Mouse (Mus musculus): ENCODE data around the gene Col8a2.

The Col8a2 gene

GRCm38 (mm10) chr4:126301584-126302309 is 15.2 kb downstream of the Col8a2 start:
- DNase-seq (ENCODE audit: low spot score in 2 of 2): no peak

DNA sequence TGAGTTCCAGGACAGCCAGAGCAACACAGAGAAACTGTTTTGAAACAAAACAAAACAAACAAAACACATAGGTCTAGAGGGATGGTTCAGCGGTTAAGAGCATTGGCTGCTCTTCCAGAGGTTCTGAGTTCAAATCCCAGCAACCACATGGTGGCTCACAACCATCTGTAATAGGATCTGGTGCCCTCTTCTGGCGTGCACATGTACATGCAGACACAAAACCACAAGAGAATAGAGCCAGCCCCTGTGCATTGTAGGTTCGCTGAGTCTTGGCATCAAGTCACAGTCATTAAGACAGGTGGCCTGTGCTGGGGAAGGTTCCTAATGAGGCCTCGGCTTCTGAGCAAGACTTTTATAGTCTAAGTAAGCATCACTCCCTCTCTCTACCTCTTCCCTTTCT is 17.3 kb downstream of the Col8a2 start:
- DNase-seq (ENCODE audit: low spot score in 2 of 2): no peak

- no peak for DNase-seq (ENCODE audit: low spot score in 2 of 2)
Measured at GRCm38 (mm10) chr4:126305428-126305827, 18.8 kb downstream of the Col8a2 start.

DNA sequence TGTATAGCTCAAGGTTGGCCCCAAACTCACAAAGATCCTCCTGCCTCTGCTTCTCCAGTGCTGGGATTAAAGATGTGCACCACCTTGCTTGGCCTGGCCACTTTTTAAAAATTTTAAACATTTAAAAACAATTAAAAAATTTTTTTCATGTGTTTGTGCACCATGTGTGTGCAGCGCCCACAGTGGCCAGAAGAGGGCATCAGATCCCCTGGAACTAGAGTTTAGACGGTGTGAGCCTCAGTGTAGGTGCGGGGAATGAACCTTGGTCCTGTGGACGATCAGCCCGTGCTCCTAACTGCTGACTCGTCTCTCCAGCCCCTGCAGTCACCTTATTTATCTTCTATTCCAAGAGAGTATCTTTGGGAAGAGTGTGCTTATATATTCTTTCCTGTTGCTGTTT is 19.5 kb downstream of the Col8a2 start:
- no peak for DNase-seq (ENCODE audit: low spot score in 2 of 2)

GRCm38 (mm10) chr4:126306827-126307226 is 20.2 kb downstream of the Col8a2 start:
- no peak for DNase-seq (ENCODE audit: low spot score in 2 of 2)

- peak in 1 of 2 experiments; percentile 45 for DNase-seq (ENCODE audit: low spot score in 2 of 2)
Measured at GRCm38 (mm10) chr4:126309211-126309921, 22.8 kb downstream of the Col8a2 start.

DNA sequence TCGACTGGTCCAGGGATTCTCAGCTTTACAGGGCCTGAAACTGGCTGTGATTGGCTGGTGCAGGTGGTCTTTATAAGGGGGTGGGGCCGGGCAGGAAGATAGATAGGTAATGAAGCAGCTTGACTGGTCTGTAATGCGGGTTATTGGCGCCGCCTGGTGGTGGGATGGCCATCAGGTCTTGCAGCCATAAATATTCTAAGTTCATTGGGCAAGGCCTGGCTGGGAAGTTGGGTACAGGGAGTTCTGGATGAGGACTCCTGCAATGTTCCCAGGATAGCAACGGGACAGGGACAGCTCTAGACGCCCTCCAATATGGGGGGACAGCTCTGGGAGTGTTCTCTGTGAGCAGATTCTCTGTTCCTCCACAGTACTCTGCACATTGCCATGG is 23.3 kb downstream of the Col8a2 start:
- DNase-seq (ENCODE audit: low spot score in 2 of 2): peak; percentile 81 to 89

GRCm38 (mm10) chr4:126310344-126310743 is 23.8 kb downstream of the Col8a2 start:
- DNase-seq (ENCODE audit: low spot score in 2 of 2): no peak

DNA sequence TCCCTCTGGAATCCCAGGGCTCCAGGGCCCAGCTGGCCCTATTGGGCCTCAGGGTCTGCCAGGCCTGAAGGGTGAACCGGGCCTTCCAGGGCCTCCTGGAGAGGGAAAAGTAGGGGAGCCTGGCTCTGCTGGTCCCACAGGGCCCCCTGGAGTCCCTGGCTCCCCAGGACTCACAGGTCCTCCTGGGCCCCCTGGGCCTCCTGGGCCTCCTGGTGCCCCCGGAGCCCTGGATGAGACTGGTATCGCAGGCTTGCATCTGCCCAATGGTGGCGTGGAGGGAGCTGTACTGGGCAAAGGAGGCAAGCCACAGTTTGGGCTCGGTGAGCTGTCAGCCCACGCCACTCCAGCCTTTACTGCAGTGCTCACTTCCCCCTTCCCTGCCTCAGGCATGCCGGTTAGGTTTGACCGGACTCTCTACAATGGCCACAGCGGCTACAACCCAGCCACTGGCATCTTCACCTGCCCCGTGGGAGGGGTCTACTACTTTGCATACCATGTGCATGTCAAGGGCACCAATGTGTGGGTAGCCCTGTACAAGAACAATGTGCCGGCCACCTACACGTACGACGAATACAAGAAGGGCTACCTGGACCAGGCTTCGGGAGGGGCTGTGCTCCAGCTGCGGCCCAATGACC is 25.1 kb downstream of the Col8a2 start:
- DNase-seq (ENCODE audit: low spot score in 2 of 2): no peak

DNA sequence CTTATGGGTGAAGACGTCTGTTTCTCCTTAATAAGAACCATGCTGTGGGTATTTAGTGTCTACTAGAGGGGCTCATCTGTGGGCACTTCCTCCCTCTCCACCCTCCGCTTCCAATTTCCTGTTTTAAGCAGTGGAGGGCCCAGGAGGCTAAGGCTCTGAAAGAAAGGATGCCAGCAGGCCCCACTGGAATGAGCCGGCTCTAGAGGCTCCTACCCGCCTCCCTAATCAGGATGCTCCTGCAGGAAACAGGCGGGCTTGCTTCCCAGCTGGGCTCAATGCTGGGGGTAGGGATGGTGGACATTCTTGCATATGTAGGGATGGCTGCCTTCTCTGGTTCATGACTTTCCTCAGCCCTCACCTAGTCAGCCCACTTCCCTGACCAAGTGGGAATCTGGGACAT is 26.6 kb downstream of the Col8a2 start:
- no peak for DNase-seq (ENCODE audit: low spot score in 2 of 2)

GRCm38 (mm10) chr4:126314393-126314792 is 27.8 kb downstream of the Col8a2 start:
- DNase-seq (ENCODE audit: low spot score in 2 of 2): no peak

DNA sequence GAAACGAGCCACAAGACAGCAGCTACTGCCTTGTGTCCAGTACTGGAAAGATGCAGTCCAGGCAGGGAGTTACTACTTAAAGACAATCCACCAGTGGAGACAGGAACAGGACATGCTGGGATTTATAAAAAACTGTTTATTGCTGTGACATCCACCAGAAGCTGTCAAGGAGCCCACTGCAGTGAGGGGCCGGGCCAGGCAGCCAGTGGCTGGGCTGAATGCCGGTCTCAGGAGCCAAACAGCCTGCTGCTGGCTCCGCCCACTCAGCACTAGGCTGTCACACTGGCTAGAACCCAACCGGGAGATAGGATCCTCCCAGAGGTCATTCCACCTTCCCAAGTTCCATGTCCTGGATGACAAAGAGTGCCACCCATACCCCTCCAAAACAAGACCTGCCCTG is 29.3 kb downstream of the Col8a2 start:
- DNase-seq (ENCODE audit: low spot score in 2 of 2): no peak

DNA sequence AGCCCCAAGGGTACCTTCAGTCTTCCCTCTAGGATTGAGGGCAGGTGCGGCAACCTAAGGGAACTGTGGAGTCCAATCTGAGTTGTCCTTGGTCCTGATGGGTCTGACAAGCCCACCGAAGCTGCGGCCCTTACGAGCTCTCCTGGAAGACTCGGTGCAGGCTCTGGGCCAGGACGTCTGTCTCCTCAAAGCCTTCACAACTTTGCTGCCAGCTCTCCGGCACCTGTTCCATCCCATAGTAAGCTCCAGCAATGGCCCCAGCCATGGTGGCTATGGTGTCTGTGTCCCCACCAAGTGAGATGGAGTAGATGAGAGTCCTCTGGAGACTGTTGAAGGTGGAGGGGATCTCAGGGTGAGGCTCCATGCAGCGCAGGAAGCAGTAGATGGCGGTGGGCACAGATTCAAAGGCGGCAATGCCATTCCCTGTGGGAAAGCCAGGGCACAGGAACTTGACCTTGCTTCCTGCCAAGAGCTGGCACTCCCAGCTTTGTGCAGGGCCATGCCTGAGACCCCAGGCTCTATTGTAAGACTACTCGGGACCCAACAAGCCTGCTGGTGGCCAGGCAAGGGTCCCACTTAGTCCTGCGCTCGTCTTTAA is 29.9 kb downstream of the Col8a2 start:
- no peak for DNase-seq (ENCODE audit: low spot score in 2 of 2)

DNA sequence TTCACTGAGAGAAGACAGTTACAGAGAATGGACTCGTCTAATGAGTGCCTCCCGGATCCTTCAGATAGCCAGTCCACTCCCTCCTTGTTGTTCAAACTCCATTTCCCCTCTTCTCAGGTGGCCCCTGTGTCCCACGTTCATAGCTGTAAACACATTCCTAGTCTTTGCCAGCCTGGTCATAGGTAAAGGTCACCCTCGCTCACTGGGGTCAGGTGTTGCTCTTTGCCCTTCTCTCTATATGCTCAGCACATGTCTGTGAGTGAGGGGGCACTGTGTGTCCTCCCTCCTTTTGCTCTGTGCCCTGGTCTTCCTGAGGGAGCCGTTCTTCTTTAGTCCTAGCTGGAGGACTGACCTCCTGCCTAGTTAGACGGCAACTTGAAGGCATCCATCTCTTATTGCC is 33.2 kb downstream of the Col8a2 start:
- no peak for DNase-seq (ENCODE audit: low spot score in 2 of 2)

- DNase-seq (ENCODE audit: low spot score in 2 of 2): peak; percentile 97 to 99
Measured at GRCm38 (mm10) chr4:126321111-126321853, 34.7 kb downstream of the Col8a2 start, which contains the start of gene Adprhl2. TSS of gene Adprhl2 (minus strand) at chr4:126321703.

DNA sequence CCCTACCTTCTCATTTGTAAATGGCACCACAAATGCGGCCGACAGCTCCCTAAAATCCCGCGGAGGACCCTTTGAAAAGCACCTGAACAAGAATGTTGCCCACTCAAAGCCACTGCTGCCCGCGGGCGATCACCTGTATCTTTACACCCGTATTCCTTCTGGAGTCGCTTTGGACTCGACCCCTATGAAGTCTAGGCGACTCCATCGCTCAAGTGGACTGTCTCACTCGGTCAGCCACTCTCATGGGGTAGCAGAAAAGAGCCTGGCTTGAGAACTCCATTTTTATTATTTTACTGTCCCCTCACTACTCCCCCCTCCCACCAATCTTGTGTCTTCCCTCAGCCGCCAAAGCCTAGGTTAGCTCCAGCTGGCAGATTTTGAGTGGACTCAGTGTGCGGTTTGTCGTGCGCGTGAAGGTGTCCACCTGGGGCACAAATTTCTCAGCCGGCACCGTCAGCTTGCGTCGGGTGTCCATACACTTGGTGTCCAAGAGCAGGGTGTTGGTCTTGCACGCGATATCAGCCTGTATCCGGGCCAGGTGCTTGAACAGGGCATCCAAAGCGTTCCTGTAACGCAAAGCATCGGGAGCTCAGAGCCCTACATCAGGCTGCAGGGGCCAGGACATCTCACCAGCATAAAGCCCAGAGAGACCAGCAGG is 35.4 kb downstream of the Col8a2 start:
- DNase-seq (ENCODE audit: low spot score in 2 of 2): no peak

DNA sequence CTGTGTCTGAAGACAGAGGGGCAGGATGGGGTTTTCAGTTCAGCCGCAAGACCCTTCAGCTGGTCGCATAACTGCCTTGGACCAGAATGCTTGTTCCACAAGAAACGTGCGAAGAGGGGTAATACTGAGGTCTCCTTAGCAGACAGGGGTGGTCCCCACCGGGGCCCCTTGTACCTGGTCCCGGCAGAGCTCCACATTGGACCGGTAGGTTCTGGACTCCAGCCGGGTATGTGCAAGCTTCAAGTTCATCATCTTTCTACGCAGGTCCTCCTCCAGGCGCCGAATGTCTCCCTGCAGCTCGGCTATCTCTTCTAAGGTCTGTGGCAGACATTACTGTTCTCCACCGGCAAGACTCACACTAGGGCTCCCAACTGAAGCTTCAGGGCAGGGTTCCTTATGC is 36.1 kb downstream of the Col8a2 start:
- no peak for DNase-seq (ENCODE audit: low spot score in 2 of 2)

- no peak for DNase-seq (ENCODE audit: low spot score in 2 of 2)
Measured at GRCm38 (mm10) chr4:126324861-126325260, 38.3 kb downstream of the Col8a2 start.

DNA sequence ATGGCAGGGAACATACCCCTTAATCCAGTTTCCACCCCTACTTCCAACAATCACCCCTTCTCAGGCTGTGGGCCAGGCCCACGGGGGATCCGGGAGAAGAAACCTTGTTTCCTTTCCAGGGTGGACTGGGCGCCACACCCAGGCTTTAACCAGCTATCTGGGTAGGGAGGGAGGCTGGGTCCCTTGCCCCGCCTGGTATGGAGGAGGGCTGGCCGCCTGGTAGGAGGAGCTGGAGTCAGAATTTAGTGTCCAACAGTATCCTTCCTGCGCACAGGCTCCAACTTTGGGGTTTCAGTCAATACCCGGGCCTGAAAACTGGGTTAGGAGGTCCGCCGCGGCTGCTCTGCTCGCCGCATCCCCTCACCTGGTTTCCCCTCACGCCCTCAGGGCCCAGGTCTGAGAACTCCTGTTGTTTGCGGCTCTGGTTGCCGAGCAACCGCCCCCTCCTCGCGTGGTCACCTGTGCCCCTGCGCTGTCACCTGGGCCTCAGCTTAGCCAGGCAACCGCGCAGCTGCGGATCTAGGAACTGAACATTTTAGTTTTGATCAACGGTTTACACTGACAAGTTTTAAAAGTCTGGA is 38.8 kb downstream of the Col8a2 start, which contains the start of gene Tekt2:
Gene Tekt2, minus strand, starts transcription at position 408 of the 581 bp plus-strand sequence.
- no peak for DNase-seq (ENCODE audit: low spot score in 2 of 2)

DNA sequence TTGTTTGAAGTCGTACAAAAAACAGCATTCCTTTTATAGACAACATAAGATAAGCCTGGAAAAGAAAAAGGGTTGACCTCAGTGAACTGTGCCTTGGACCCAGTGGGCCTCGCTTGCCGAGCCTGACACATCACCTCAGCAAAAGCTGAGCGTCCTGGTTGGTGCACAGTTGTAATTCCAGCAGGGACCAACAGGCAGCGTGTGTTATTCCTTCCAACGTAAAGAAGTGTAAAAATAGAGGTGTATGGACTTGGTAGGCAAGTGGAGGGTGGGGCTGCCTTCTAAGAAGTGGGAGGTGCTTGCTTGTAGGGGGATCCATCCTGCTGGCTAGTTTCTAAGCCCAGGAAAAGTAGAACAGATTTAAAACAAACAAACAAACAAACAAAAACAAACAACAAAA is 39.4 kb downstream of the Col8a2 start:
- no peak for DNase-seq (ENCODE audit: low spot score in 2 of 2)

GRCm38 (mm10) chr4:126330295-126330694 is 43.7 kb downstream of the Col8a2 start:
- DNase-seq (ENCODE audit: low spot score in 2 of 2): no peak

Measured in right cerebral cortex, postnatal 10 days (tissue).